Mouse (Mus musculus): ENCODE measurements at regions not wholly inside any gene's neighbourhood (a gene's known extent, or its start where the extent isn't known, plus 50 kb on each side); places are given as distances from the start of the nearest gene placed in this dataset.

- TF ChIP-seq POLR2A (IDR thresholded peaks at IDR 0.05; ENCODE audit: extremely low read depth, insufficient read depth, low read length), result no peak
- no peak for TF ChIP-seq CTCF (IDR thresholded peaks at IDR 0.05; ENCODE audit: extremely low read depth, insufficient read depth, low read length)
Measured at GRCm38 (mm10) chr13:39255338-39255737, 294.7 kb upstream of the Slc35b3 start.
